Mouse (Mus musculus) embryonic facial prominence, embryonic 13.5 days (tissue): ENCODE results near the gene Gpc6. TPM values are rescaled to one million over a fixed set of nuclear protein-coding genes. Genes with fewer than 3 reads are reported as not detected.

Source experiments
- ATAC-seq: fragments of 200-750 bp; cut with Nextera tagmentation; 2 replicates; pipeline ENCODE4 v1.8.0; 2017; ENCODE audit warnings: low read depth; ENCODE audit not compliant: insufficient number of reproducible peaks, insufficient read depth, low FRiP score, low TSS enrichment
- H3K27ac ChIP-seq: fragments of 300-500 bp; sonication (generic); 2 replicates; pipeline ENCODE4 v1.5.1; 2015; ENCODE audit warnings: moderate library complexity, mild to moderate bottlenecking, inconsistent platforms
- H3K27me3 ChIP-seq: fragments of 300-500 bp; sonication (generic); 2 replicates; pipeline ENCODE4 v1.6.1; 2015; ENCODE audit warnings: mild to moderate bottlenecking, inconsistent platforms
- H3K36me3 ChIP-seq: fragments of 300-500 bp; sonication (generic); 2 replicates; pipeline ENCODE4 v1.6.1; 2015; ENCODE audit warnings: mild to moderate bottlenecking, inconsistent platforms
- H3K4me1 ChIP-seq: fragments of 300-500 bp; sonication (generic); 2 replicates; pipeline ENCODE4 v1.6.1; 2015; ENCODE audit warnings: inconsistent platforms
- H3K4me2 ChIP-seq: fragments of 300-500 bp; sonication (generic); 2 replicates; pipeline ENCODE4 v1.6.1; 2015; ENCODE audit warnings: moderate library complexity, mild to moderate bottlenecking, inconsistent platforms
- H3K4me3 ChIP-seq: fragments of 300-500 bp; sonication (generic); 2 replicates; pipeline ENCODE4 v1.5.1; 2015; ENCODE audit warnings: mild to moderate bottlenecking, inconsistent platforms
- H3K9ac ChIP-seq: fragments of 300-500 bp; sonication (generic); 2 replicates; pipeline ENCODE4 v1.6.1; 2015; ENCODE audit warnings: mild to moderate bottlenecking, inconsistent platforms
- H3K9me3 ChIP-seq: fragments of 300-500 bp; sonication (generic); 2 replicates; pipeline ENCODE4 v1.6.1; 2016; ENCODE audit warnings: inconsistent platforms
- WGBS: fragments of 180-500 bp; shearing (Covaris S2); methylation state at CpG from one replicate; pipeline ENCODE4 v1.1.7; 2015; ENCODE audit warnings: mixed read lengths; 5-methylcytosine and 5-hydroxymethylcytosine counted together
- polyA plus RNA-seq: library from polyadenylated mRNA; unstranded; fragments of >200 nt; fragmentation: Nextera tagmentation; extraction: Ambion mirVana; gene quantifications from 2 replicates; pipeline ENCODE4 v1.2.1, GENCODE M21; 2015

Gpc6 gene
- polyA plus RNA-seq, 1 experiment from 2014 or later, result 57.7 TPM

GRCm38 (mm10) chr14:117794874-117795273 is 869.8 kb downstream of the Gpc6 start:
- H3K4me1 ChIP-seq, result no peaks in the 10 kb centered on the region
- H3K4me2 ChIP-seq, result no peak overlapping the region
- H3K9ac ChIP-seq, result no peak overlapping the region
- no peak overlapping the region for H3K4me3 ChIP-seq
- 83% methylated on average over 2 of the region's 2 CpGs for whole genome bisulfite sequencing
- no peaks in the 10 kb centered on the region for H3K36me3 ChIP-seq
- no peak overlapping the region for H3K27ac ChIP-seq
- H3K9me3 ChIP-seq, result no peaks in the 10 kb centered on the region
- no peak for ATAC-seq
- no peaks in the 10 kb centered on the region for H3K27me3 ChIP-seq

DNA sequence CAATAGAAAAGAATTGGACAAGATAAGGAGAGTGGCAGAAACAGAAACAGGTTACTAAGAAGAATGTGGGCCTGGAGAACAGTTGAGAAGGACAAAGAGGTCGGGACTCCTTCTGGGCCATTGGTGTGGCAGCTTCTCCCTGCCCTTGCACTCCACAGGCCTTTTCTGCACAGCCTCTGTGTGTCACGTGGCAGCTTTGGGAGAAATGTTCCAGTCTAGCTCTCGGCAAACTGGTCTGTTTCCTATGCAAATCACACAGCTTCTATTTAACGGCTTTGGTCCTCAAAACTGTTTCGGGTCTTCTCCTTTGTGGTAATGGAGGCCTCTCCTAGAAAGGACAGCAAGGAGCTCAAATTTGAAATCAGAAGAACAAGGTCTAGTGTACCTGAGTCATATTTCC is 871.5 kb downstream of the Gpc6 start:
- H3K36me3 ChIP-seq, result no peaks in the 10 kb centered on the region
- H3K27me3 ChIP-seq, result no peaks in the 10 kb centered on the region
- no peak for ATAC-seq
- WGBS, result 77% methylated on average over 5 of the region's 5 CpGs
- H3K4me1 ChIP-seq, result no peaks in the 10 kb centered on the region
- no peak overlapping the region for H3K27ac ChIP-seq
- no peak overlapping the region for H3K9ac ChIP-seq
- no peak overlapping the region for H3K4me2 ChIP-seq
- H3K9me3 ChIP-seq, result no peaks in the 10 kb centered on the region
- H3K4me3 ChIP-seq, result no peak overlapping the region

- H3K9me3 ChIP-seq, result no peaks in the 10 kb centered on the region
- H3K27me3 ChIP-seq, result no peaks in the 10 kb centered on the region
- no peak overlapping the region for H3K4me3 ChIP-seq
- no peak overlapping the region for H3K27ac ChIP-seq
- no peaks in the 10 kb centered on the region for H3K36me3 ChIP-seq
- no peaks in the 10 kb centered on the region for H3K4me1 ChIP-seq
- no peak overlapping the region for H3K9ac ChIP-seq
- H3K4me2 ChIP-seq, result no peak overlapping the region
- ATAC-seq, result no peak
- WGBS, result 78% methylated on average over 5 of the region's 5 CpGs
Measured at GRCm38 (mm10) chr14:117800399-117800798, 875.3 kb downstream of the Gpc6 start.

DNA sequence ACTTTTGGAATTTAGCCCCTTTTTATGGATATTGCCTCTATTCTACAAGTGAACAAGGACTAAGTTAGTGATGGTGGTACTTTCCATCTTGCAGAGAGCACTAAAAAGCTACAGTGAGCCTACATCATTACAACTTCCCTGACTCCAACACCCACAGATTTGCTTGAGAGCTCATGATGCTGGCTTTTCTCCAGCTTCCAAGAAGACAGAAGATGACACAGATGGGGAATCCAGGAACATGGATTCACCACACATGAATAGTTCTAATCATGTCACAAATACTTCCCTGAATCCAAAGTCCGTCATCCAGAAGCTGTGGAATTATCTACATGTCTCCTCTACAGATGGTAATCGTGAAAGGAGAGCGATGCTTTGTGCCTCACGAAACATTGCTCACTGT is 882.7 kb downstream of the Gpc6 start:
- no peak overlapping the region for H3K27ac ChIP-seq
- no peaks in the 10 kb centered on the region for H3K27me3 ChIP-seq
- no peak overlapping the region for H3K4me3 ChIP-seq
- H3K9me3 ChIP-seq, result no peaks in the 10 kb centered on the region
- H3K4me1 ChIP-seq, result peaks cover 6% of the 10 kb centered on the region; the same call in 1 of the 2 replicates
- H3K36me3 ChIP-seq, result no peaks in the 10 kb centered on the region
- 93% methylated on average over 4 of the region's 4 CpGs for WGBS
- ATAC-seq, result no peak
- H3K4me2 ChIP-seq, result no peak overlapping the region
- H3K9ac ChIP-seq, result no peak overlapping the region

DNA sequence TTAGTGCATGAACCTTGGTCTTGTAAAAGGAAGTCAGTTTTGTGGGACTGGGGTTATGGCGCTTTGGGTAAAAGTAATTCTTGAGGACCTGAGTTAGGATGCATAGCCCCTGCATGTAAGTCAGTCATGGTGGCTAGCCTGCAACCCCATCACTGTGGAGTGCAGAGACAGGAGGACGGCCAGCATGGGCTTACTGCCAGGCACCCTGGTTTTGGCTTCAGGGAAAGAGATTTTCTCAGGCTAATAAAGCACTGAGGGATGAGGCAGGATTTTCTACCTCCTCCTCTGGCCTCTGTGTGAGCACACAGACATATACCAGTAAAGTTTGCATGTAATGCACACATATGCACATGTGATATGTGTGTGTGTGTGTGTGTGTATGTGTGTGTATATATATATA is 883.2 kb downstream of the Gpc6 start:
- Histone ChIP-seq H3K4me1 (peaks cover 6% of the 10 kb centered on the region; the same call in 1 of the 2 replicates), H3K4me2 (no peak overlapping the region), H3K9me3 (no peaks in the 10 kb centered on the region), H3K27me3 (no peaks in the 10 kb centered on the region), H3K4me3 (no peak overlapping the region), H3K27ac (no peak overlapping the region), H3K36me3 (no peaks in the 10 kb centered on the region), H3K9ac (no peak overlapping the region)
- no peak for ATAC-seq
- 91% methylated on average over 2 of the region's 2 CpGs for WGBS

DNA sequence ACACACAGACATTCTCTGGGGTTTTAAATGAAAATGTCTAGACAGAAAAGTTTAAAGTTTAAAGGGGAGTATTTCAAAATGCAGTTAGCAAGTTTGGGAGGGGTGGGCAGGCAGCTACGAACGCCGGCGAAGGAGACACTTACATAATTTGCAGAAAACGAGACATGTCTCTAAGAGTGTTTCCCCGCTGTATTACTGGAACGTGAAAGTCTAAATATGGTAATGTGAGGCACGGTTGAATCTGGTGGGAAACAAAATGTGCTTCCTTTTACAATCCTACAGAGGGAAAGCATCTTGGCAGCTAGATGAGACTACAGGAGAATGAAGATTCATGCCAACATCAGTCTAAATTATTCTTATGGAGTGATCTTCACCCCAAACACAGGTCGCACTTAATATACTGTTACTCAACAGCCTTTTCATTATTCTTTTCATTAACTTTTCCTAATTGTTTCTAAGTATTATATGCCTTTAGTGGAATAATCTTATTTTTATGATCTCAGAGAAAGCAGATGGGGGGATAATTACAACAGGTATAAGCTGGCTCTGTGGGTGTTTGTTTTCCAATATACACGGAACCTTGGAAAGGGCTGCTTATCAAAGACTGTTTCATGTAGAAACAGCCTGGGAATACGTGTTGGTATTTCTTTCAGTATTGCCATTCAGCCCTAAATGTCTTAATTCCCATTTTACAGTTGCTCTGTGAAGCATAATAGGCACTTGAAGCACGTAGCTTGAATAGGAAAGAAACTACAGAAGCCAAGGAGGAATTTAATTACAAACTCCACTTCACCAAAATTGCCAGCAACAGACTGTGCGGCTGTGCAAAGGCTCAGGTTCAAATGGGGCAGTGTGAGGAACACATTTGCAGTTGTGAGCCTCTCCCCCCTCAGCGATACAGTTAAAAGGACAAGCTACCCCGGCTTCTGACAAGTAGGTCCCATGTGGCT is 885.5 kb downstream of the Gpc6 start:
- no peaks in the 10 kb centered on the region for H3K9me3 ChIP-seq
- H3K4me1 ChIP-seq, result peaks cover 6% of the 10 kb centered on the region; the same call in 1 of the 2 replicates
- H3K27me3 ChIP-seq, result no peaks in the 10 kb centered on the region
- ATAC-seq, result no peak
- no peak overlapping the region for H3K4me3 ChIP-seq
- H3K27ac ChIP-seq, result 0 out of 2 replicates have a peak overlapping the region, but pooled peaks have one; percentile 23
- WGBS, result 68% methylated on average over 15 of the region's 15 CpGs
- no peak overlapping the region for H3K4me2 ChIP-seq
- H3K9ac ChIP-seq, result no peak overlapping the region
- H3K36me3 ChIP-seq, result no peaks in the 10 kb centered on the region

DNA sequence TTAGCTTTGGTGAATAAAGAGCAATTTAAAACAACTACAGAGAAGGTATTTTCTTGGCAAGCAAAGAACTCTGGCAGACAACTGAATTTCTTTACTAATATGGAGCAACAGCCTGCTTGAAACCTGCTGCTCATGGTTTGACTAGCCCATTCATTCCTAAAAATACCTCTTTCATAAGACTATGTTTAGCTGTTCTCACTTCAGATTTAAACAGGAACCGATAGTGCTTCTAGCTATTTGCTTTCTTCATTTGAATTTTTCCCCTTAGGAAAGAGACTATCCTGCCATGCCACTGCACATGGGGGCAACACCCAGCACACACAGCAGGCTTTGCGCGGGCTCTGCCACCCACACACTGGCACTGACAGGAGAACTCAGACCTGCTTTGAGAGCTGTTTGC is 888.4 kb downstream of the Gpc6 start:
- H3K4me3 ChIP-seq, result no peak overlapping the region
- no peaks in the 10 kb centered on the region for H3K27me3 ChIP-seq
- H3K9ac ChIP-seq, result no peak overlapping the region
- WGBS, result 67% methylated on average over 3 of the region's 3 CpGs
- no peak overlapping the region for H3K4me2 ChIP-seq
- H3K36me3 ChIP-seq, result no peaks in the 10 kb centered on the region
- no peak for ATAC-seq
- peaks cover 6% of the 10 kb centered on the region; the same call in 1 of the 2 replicates for H3K4me1 ChIP-seq
- no peak overlapping the region for H3K27ac ChIP-seq
- H3K9me3 ChIP-seq, result no peaks in the 10 kb centered on the region

DNA sequence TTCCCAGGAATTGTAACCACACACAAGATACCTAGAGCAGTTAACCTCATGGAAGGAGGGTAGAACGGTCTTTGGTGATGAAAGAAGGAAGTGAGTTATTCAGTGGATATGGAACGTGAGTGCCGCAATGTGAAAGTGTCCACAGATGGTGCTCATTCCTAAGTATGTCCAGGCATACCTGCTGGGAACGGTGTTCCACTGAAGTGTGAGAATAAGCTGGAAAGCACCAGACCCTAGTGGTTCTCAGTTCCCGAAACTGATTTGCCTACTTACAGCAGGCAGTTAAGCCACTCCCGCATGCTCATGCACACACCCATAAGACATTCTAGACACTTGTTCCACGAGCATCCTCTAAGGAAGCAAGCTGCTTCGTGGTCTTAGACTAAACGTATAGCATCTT is 890.9 kb downstream of the Gpc6 start:
- WGBS, result 90% methylated on average over 9 of the region's 9 CpGs
- no peaks in the 10 kb centered on the region for H3K9me3 ChIP-seq
- H3K9ac ChIP-seq, result no peak overlapping the region
- H3K36me3 ChIP-seq, result no peaks in the 10 kb centered on the region
- H3K27me3 ChIP-seq, result no peaks in the 10 kb centered on the region
- ATAC-seq, result no peak
- no peak overlapping the region for H3K4me2 ChIP-seq
- no peak overlapping the region for H3K4me3 ChIP-seq
- no peak overlapping the region for H3K27ac ChIP-seq
- H3K4me1 ChIP-seq, result no peaks in the 10 kb centered on the region

DNA sequence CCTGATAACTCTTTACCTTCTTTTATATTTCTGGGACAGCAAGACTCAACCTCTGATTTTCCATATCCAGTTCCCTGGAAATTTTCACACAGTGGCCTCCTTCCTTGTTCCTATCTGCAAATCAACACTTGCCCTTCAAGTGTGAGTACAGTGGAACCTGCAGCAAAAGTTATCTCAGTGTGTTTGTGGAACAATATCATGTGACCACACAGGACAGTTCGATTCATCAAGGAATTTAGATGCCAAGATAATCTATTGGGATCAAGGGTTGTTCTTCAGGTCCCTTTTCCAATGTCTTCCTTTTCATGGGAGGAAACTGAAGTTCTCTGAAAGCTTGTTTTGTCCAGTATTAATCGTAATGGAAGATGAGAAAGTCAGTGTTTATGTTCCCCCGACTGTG is 891.6 kb downstream of the Gpc6 start:
- Histone ChIP-seq H3K4me3 (no peak overlapping the region), H3K4me1 (no peaks in the 10 kb centered on the region), H3K27ac (no peak overlapping the region), H3K9ac (no peak overlapping the region), H3K36me3 (no peaks in the 10 kb centered on the region), H3K4me2 (no peak overlapping the region), H3K9me3 (no peaks in the 10 kb centered on the region), H3K27me3 (no peaks in the 10 kb centered on the region)
- no peak for ATAC-seq
- 84% methylated on average over 3 of the region's 3 CpGs for WGBS

DNA sequence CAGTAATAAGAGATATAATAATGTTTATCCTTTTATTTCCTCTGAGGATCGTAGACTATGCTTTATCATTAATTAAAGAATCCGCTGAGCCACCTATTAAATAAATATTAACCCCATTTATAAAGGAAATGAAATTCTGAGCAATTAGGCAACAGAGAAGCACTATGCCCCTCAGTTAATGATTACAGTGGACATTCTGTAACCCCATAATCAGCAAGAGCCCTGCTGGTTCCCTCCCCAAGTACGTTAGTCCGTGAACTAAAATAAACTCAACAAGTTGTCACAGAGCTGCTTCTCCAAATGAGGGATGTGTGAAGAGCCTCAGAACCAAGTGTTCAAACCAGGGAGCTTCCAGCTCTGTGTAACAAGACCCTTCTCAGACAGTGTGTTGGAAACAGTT is 892.1 kb downstream of the Gpc6 start:
- Histone ChIP-seq H3K27me3 (no peaks in the 10 kb centered on the region), H3K4me2 (no peak overlapping the region), H3K9me3 (no peaks in the 10 kb centered on the region), H3K4me1 (no peaks in the 10 kb centered on the region), H3K9ac (no peak overlapping the region), H3K27ac (no peak overlapping the region), H3K36me3 (no peaks in the 10 kb centered on the region), H3K4me3 (no peak overlapping the region)
- ATAC-seq, result no peak
- WGBS, result 84% methylated on average over 4 of the region's 4 CpGs

- no peak overlapping the region for H3K4me2 ChIP-seq
- H3K4me1 ChIP-seq, result no peaks in the 10 kb centered on the region
- H3K4me3 ChIP-seq, result no peak overlapping the region
- H3K27ac ChIP-seq, result no peak overlapping the region
- ATAC-seq, result no peak
- no peaks in the 10 kb centered on the region for H3K36me3 ChIP-seq
- H3K9ac ChIP-seq, result no peak overlapping the region
- no peaks in the 10 kb centered on the region; the same call in 1 of the 2 replicates for H3K9me3 ChIP-seq
- H3K27me3 ChIP-seq, result no peaks in the 10 kb centered on the region
Measured at GRCm38 (mm10) chr14:117824491-117824890, 899.4 kb downstream of the Gpc6 start.

GRCm38 (mm10) chr14:117826294-117827046 is 901.4 kb downstream of the Gpc6 start:
- Histone ChIP-seq H3K4me1 (no peaks in the 10 kb centered on the region), H3K4me2 (no peak overlapping the region), H3K27ac (no peak overlapping the region), H3K4me3 (no peak overlapping the region), H3K36me3 (no peaks in the 10 kb centered on the region), H3K27me3 (no peaks in the 10 kb centered on the region), H3K9ac (no peak overlapping the region), H3K9me3 (no peaks in the 10 kb centered on the region; the same call in 1 of the 2 replicates)
- no peak for ATAC-seq
- WGBS, result 54% methylated on average over 8 of the region's 8 CpGs
